Mouse (Mus musculus) CH12.LX (cell line): ENCODE results near the gene Gm20671. TPM values are rescaled to one million over a fixed set of nuclear protein-coding genes. Genes with fewer than 3 reads are reported as not detected.
"Not testable (repeated sequence)": the region's sequence is repeated elsewhere in the genome, so short reads cannot be mapped to it uniquely, and the experiment has no call there.

Experiments
- DNase-seq: peaks from one replicate; pipeline ENCODE4 v3.0.0-alpha.2; 2013; ENCODE audit errors: extremely low read depth
- H3K27ac ChIP-seq: 2 replicates; pipeline ENCODE4 v1.5.1; 2012; ENCODE audit warnings: low read depth, mild to moderate bottlenecking, control low read depth, moderate library complexity; ENCODE audit not compliant: insufficient read depth
- H3K27me3 ChIP-seq: replicated peaks from 2 replicates; pipeline ENCODE3; 2012; ENCODE audit warnings: inconsistent platforms
- H3K36me3 ChIP-seq, 2 experiments: replicated peaks in 1 of 2; 2 replicates each; pipeline versions ENCODE3 to v1.6.1; 2012; ENCODE audit warnings: inconsistent platforms in 1 of 2, low read length in 1 of 2, mild to moderate bottlenecking in 1 of 2, mixed read lengths in 1 of 2, moderate library complexity in 1 of 2; ENCODE audit not compliant: control insufficient read depth in 1 of 2, insufficient read depth in 1 of 2
- H3K4me1 ChIP-seq, 2 experiments: 2 replicates each; pipeline ENCODE4 v1.6.1; 2012; ENCODE audit warnings: inconsistent platforms in 1 of 2, moderate library complexity in 1 of 2; ENCODE audit not compliant: insufficient read depth in 2 of 2, control insufficient read depth in 1 of 2
- H3K4me2 ChIP-seq: 2 replicates; pipeline ENCODE4 v1.6.1; 2012; ENCODE audit warnings: low read depth, mild to moderate bottlenecking, control low read depth; ENCODE audit not compliant: poor library complexity, insufficient read depth, severe bottlenecking
- H3K4me3 ChIP-seq, 3 experiments: fragments of 150-350 bp in 1 of 3; sonication (generic) in 1 of 3; replicated peaks in 1 of 3; 2 replicates each; pipeline versions ENCODE3 to v1.5.1; 2011 to 2012; ENCODE audit warnings: low read depth in 2 of 3, low read length in 2 of 3, mild to moderate bottlenecking in 2 of 3, moderate library complexity in 2 of 3, control low read depth in 1 of 3, improper control_type of control experiment in 1 of 3, inconsistent platforms in 1 of 3, mixed read lengths in 1 of 3; ENCODE audit not compliant: poor library complexity in 1 of 3
- H3K79me2 ChIP-seq: replicated peaks from 2 replicates; pipeline ENCODE4 v1.6.1; 2012; ENCODE audit warnings: mild to moderate bottlenecking, moderate library complexity; ENCODE audit not compliant: control insufficient read depth, poor library complexity, insufficient read depth, severe bottlenecking; ENCODE audit errors: extremely low read depth
- H3K9ac ChIP-seq: 2 replicates; pipeline ENCODE4 v1.6.1; 2012; ENCODE audit warnings: low read depth, mild to moderate bottlenecking, control low read depth, moderate library complexity; ENCODE audit not compliant: insufficient read depth
- H3K9me3 ChIP-seq: replicated peaks from 2 replicates; pipeline ENCODE3; 2012; ENCODE audit warnings: low read length, inconsistent platforms, mixed read lengths
- CHD1 ChIP-seq: IDR thresholded peaks from 2 replicates; pipeline ENCODE4 v1.6.1; 2012; ENCODE audit warnings: low read depth, low read length, improper control_type of control experiment, inconsistent platforms
- E2F4 ChIP-seq: IDR thresholded peaks from 2 replicates; pipeline ENCODE4 v1.6.1; 2011; ENCODE audit warnings: low read depth, low read length, improper control_type of control experiment; ENCODE audit not compliant: insufficient replicate concordance
- EP300 ChIP-seq: IDR thresholded peaks from 2 replicates; pipeline ENCODE4 v1.6.1; 2011; ENCODE audit warnings: low read length, improper control_type of control experiment
- HCFC1 ChIP-seq: IDR thresholded peaks from 2 replicates; pipeline ENCODE4 v1.6.1; 2012; ENCODE audit warnings: low read depth, mild to moderate bottlenecking, inconsistent platforms, low read length, improper control_type of control experiment
- KAT2A ChIP-seq: IDR thresholded peaks from 2 replicates; pipeline ENCODE4 v1.6.1; 2012; ENCODE audit warnings: low read length, improper control_type of control experiment, inconsistent platforms; ENCODE audit not compliant: insufficient replicate concordance
- MAFK ChIP-seq: IDR thresholded peaks from 2 replicates; pipeline ENCODE4 v1.6.1; 2011; ENCODE audit warnings: low read length, improper control_type of control experiment; ENCODE audit not compliant: insufficient replicate concordance
- MAX ChIP-seq: IDR thresholded peaks from 2 replicates; pipeline ENCODE4 v1.6.1; 2011; ENCODE audit warnings: low read length, improper control_type of control experiment
- MXI1 ChIP-seq: IDR thresholded peaks from 2 replicates; pipeline ENCODE4 v1.6.1; 2011; ENCODE audit warnings: mild to moderate bottlenecking, low read depth, low read length, improper control_type of control experiment
- PAX5 ChIP-seq: IDR thresholded peaks from 2 replicates; pipeline ENCODE4 v1.6.1; 2012; ENCODE audit warnings: low read length, inconsistent platforms, mixed read lengths
- POLR2A ChIP-seq: IDR thresholded peaks from 2 replicates; pipeline ENCODE4 v1.6.1; 2011; ENCODE audit warnings: low read depth, mild to moderate bottlenecking, improper control_type of control experiment, low read length
- SIN3A ChIP-seq: IDR thresholded peaks from 2 replicates; pipeline ENCODE4 v1.6.1; 2012; ENCODE audit warnings: low read length, improper control_type of control experiment, inconsistent platforms
- SMC3 ChIP-seq: IDR thresholded peaks from 2 replicates; pipeline ENCODE4 v1.6.1; 2011; ENCODE audit warnings: low read depth, low read length, improper control_type of control experiment
- TCF12 ChIP-seq: IDR thresholded peaks from 2 replicates; pipeline ENCODE4 v1.6.1; 2014; ENCODE audit warnings: low read depth, mild to moderate bottlenecking, inconsistent platforms, low read length, improper control_type of control experiment
- UBTF ChIP-seq: IDR thresholded peaks from 2 replicates; pipeline ENCODE4 v1.6.1; 2012; ENCODE audit warnings: low read depth, mild to moderate bottlenecking, inconsistent platforms, low read length, improper control_type of control experiment, moderate library complexity
- USF2 ChIP-seq: conservative IDR thresholded peaks from 2 replicates; pipeline ENCODE4 v1.6.1; 2011; ENCODE audit warnings: low read depth, low read length, improper control_type of control experiment
- ZC3H11A ChIP-seq: IDR thresholded peaks from 2 replicates; pipeline ENCODE4 v1.6.1; 2012; ENCODE audit warnings: low read depth, mild to moderate bottlenecking, inconsistent platforms, low read length, improper control_type of control experiment
- ZMIZ1 ChIP-seq: IDR thresholded peaks from 2 replicates; pipeline ENCODE4 v1.6.1; 2012; ENCODE audit warnings: low read depth, mild to moderate bottlenecking, inconsistent platforms, low read length, improper control_type of control experiment
- ZNF384 ChIP-seq: IDR thresholded peaks from 2 replicates; pipeline ENCODE4 v1.6.1; 2012; ENCODE audit warnings: low read depth, low read length, improper control_type of control experiment, inconsistent platforms
- dilution Hi-C: fragments of 300-500 bp; cut with MboI; formaldehyde crosslinking; loops from 2 replicates; pipeline ENCODE4 v1.14.3; 2020; ENCODE audit warnings: low sequenced_read_pairs; ENCODE audit not compliant: extremely low pct_unique_long_range_greater_than_20kb, extremely low pct_ligation_motif_present
- in situ Hi-C: fragments of 300-500 bp; cut with MboI; formaldehyde crosslinking; loops from 3 replicates; pipeline ENCODE4 v1.14.3; 2019; ENCODE audit warnings: low sequenced_read_pairs, low pct_ligation_motif_present, low pct_unique_long_range_greater_than_20kb, mixed read lengths
- polyA plus RNA-seq: library from polyadenylated mRNA; unstranded; fragments of >175 nt; gene quantifications from 2 replicates; pipeline ENCODE4 v1.2.1, GENCODE M21; 2012; ENCODE audit warnings: low read depth; ENCODE audit not compliant: insufficient read length
- total RNA-seq, 2 experiments: library from RNA; depleted of rRNA; stranded (reverse); fragments of 300-350 nt in 1 of 2; fragments of >200 nt in 1 of 2; gene quantifications; 2 replicates each; pipeline ENCODE4 v1.2.3; 2012 to 2014

The Gm20671 gene
- total and polyA plus RNA-seq, 3 experiments, result 0.81 TPM; not detected in 2

GRCm38 (mm10) chr5:32852026-32852425 lies 25.1 kb upstream of the Gm20671 start:
- no peak overlapping the region for H3K27ac ChIP-seq
- dilution Hi-C loops, result no loop called here

DNA sequence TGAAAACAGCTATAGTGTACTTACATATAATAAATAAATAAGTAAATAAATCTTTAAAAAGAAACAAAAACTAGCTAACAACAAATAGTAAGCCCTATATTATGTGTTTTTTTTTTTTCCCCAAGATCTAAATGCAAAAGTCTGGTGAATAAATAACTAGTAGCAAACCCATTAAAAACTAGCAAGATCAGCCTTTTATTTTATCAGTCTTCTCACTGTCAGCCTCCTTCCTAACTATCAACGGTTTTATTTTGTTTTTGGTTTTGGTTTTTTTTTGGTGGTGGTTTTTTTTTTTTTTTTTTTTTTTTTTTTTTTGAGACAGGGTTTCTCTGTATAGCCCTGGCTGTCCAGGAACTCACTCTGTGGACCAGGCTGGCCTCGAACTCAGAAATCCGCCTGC lies 22.7 kb upstream of the Gm20671 start:
- H3K4me2 ChIP-seq, H3K4me3 ChIP-seq, in situ Hi-C loops, H3K9ac ChIP-seq, dilution Hi-C loops, H3K27me3 ChIP-seq, H3K9me3 ChIP-seq, H3K27ac ChIP-seq, DNase-seq: not testable (repeated sequence)
- Histone ChIP-seq H3K4me1 (peaks cover 2 to 26% of the 10 kb centered on the region in 2 experiments; a peak in 3 of 4 replicates), H3K36me3 (peaks cover 22 to 57% of the 10 kb centered on the region in 2 experiments), H3K79me2 (peaks cover 86% of the 10 kb centered on the region)
- 0 out of 2 replicates have a peak, but pooled peaks have one; percentile 13 for TF ChIP-seq ZNF384
- TF ChIP-seq, all 38 proteins: peak for 1; not testable (repeated sequence) for 37

More at GRCm38 (mm10) chr5:32852026-32852425, 25.1 kb upstream of the Gm20671 start:
- no peaks in the 10 kb centered on the region for H3K27me3 ChIP-seq
- TF ChIP-seq TCF12 (no peak), EP300 (no peak), CHD1 (no peak), SIN3A (no peak), PAX5 (no peak), KAT2A (no peak), MAFK (no peak), USF2 (no peak), SMC3 (no peak), UBTF (no peak), HCFC1 (no peak), E2F4 (no peak), ZMIZ1 (no peak), POLR2A (no peak), MXI1 (no peak), MAX (no peak), ZC3H11A (no peak)
- peak overlapping the region; percentile 85 for H3K4me2 ChIP-seq
- in situ Hi-C loops, result no loop called here
- peak overlapping the region; percentile 94 for H3K9ac ChIP-seq
- H3K79me2 ChIP-seq, result peaks cover 66% of the 10 kb centered on the region
- no peaks in the 10 kb centered on the region for H3K9me3 ChIP-seq
- peaks cover 8 to 35% of the 10 kb centered on the region in 2 experiments for H3K36me3 ChIP-seq
- peak overlapping the region; percentile 24 to 98 (median 96) for H3K4me3 ChIP-seq
- DNase-seq, result no peak
- H3K4me1 ChIP-seq, result peaks cover 2 to 28% of the 10 kb centered on the region in 2 experiments; a peak in 3 of 4 replicates
